Mouse (Mus musculus): ENCODE data around the gene Olfr612. TPM values are rescaled to one million over a fixed set of nuclear protein-coding genes. Genes with fewer than 3 reads are reported as not detected.
"Not testable (repeated sequence)": the region's sequence is repeated elsewhere in the genome, so short reads cannot be mapped to it uniquely, and the experiment has no call there.

The Olfr612 gene
- not detected in 2 replicates for polyA plus RNA-seq (2012; rRNA removed)

DNA sequence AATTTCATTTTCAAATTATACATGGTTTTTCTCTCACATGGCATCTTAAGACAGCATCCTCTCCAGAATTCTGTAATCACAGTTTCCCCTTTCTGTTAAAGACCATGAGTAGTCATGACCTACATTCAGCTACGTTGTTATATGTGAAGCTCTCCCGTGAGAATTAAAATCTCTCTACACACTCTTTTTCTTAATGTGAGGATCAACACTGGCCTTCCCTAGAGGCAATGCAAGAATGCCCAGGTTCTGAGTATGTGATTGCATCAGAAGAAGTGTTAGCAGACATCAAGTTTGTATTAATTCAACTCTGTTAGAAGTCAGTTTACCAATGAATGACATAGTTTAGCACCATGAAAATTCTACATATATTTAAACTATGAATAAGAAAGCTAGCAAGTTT, at the start of gene Olfr612:
Olfr612 (minus strand) TSS at position 101 of the 400 bp plus-strand sequence.
- H3K36me3 ChIP-seq (ENCODE audit: control insufficient read depth, insufficient read depth, low read length); H3K4me1 ChIP-seq (replicated peaks; ENCODE audit: control insufficient read depth, insufficient read depth, low read length); H3K27ac ChIP-seq (ENCODE audit: control insufficient read depth, insufficient read depth, low read length); H3K27me3 ChIP-seq (ENCODE audit: control insufficient read depth, insufficient read depth, low read length); H3K4me3 ChIP-seq (ENCODE audit: control insufficient read depth, insufficient read depth, low read length); DNase-seq: not testable (repeated sequence)
- 93% methylated on average over 2 of the region's 2 CpGs for WGBS

DNA sequence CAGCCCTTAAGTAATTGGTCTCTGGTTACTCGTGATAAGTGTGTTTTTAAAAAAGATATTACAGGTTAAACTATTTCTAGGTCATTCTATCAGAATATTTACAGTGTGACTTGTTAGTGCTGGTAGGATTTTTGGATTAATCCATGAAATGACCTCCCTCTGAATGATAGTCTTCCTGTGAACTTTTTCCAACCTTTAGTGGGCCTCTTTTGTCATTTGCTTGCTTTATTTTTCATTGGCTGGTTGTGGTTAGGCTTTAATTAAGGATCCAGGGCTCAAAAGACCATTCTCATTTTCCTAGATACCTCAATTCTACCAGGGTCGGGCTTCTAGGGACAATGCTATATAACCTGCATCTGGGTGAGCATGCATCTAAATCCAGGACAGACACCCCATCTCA, 47.3 kb upstream of the Olfr612 start, which contains the start of gene Olfr618:
Olfr618 (plus strand) TSS at position 301 of the 400 bp plus-strand sequence.
- 83% methylated on average over 2 of the region's 2 CpGs for WGBS
- TF ChIP-seq CTCF (IDR thresholded peaks at IDR 0.05; ENCODE audit: borderline replicate concordance, control insufficient read depth, extremely low read depth, insufficient read depth, low read length, poor library complexity) (no peak), POLR2A (IDR thresholded peaks at IDR 0.05; ENCODE audit: control insufficient read depth, extremely low read depth, insufficient read depth, low read length, poor library complexity) (no peak)

DNA sequence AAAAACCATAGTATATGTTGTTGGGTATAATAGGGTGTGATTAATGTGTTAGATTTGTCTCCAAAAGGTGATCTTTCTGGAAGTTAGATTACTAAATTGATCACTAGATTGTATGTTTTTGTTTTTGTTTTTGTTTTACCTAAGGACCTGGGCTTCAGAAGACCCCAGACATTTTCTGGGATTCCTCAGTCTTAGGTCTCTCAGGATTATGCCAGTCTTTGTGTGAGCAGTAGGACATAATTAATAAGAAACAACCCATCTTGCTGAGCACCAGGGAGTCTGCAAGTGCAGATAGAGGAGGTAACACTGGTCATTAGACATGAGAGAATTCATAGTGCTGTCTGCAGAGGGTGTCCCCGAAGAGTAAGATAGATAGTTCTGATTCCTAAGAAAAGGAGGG, 30.2 kb upstream of the Olfr612 start, which contains the start of gene Olfr617:
Olfr617 (plus strand) TSS at position 301 of the 400 bp plus-strand sequence.
- 96% methylated on average over 1 of the region's 1 CpGs for whole genome bisulfite sequencing
- TF ChIP-seq CTCF (IDR thresholded peaks at IDR 0.05; ENCODE audit: borderline replicate concordance, control insufficient read depth, extremely low read depth, insufficient read depth, low read length, poor library complexity) (no peak), POLR2A (IDR thresholded peaks at IDR 0.05; ENCODE audit: control insufficient read depth, extremely low read depth, insufficient read depth, low read length, poor library complexity) (no peak)
- Histone ChIP-seq H3K36me3 (ENCODE audit: control insufficient read depth, insufficient read depth, low read length) (no peaks in the 10 kb centered on the region), H3K4me3 (ENCODE audit: control insufficient read depth, insufficient read depth, low read length) (no peak within 1 kb of the TSS), H3K27me3 (ENCODE audit: control insufficient read depth, insufficient read depth, low read length) (no peaks in the 10 kb centered on the region), H3K27ac (ENCODE audit: control insufficient read depth, insufficient read depth, low read length) (no peak within 1 kb of the TSS), H3K4me1 (replicated peaks; ENCODE audit: control insufficient read depth, insufficient read depth, low read length) (no peaks in the 10 kb centered on the region)
- no peak for DNase-seq

More for the DNA sequence above, 47.3 kb upstream of the Olfr612 start, which contains the start of gene Olfr618:
- Histone ChIP-seq H3K27ac (ENCODE audit: control insufficient read depth, insufficient read depth, low read length) (no peak within 1 kb of the TSS), H3K36me3 (ENCODE audit: control insufficient read depth, insufficient read depth, low read length) (no peaks in the 10 kb centered on the region), H3K4me1 (replicated peaks; ENCODE audit: control insufficient read depth, insufficient read depth, low read length) (no peaks in the 10 kb centered on the region), H3K4me3 (ENCODE audit: control insufficient read depth, insufficient read depth, low read length) (no peak within 1 kb of the TSS), H3K27me3 (ENCODE audit: control insufficient read depth, insufficient read depth, low read length) (no peaks in the 10 kb centered on the region)
- DNase-seq = no peak

DNA sequence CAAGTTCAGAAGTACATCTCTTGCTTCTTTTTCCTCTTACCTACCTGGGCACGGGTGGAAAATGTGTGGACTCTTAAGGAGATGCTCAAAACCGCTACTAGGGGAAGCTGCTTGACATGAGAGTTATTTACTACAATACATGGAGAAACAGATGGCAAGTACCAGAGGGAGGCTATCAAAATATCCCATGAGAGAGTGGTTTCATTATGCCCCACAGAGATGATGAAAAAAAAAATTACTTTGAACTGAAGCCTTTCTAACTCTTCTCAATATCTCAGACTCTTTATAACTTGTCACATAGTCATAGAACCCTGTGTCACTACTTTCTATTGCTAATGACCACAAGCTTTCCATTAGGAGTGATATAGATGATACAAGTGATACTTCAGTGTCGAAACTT, 26.5 kb upstream of the Olfr612 start, which contains the start of gene Olfr616:
Olfr616 (minus strand) TSS at position 101 of the 400 bp plus-strand sequence.
- WGBS = 90% methylated on average over 3 of the region's 3 CpGs
- no peaks in the 10 kb centered on the region for H3K36me3 ChIP-seq (ENCODE audit: control insufficient read depth, insufficient read depth, low read length)

DNA sequence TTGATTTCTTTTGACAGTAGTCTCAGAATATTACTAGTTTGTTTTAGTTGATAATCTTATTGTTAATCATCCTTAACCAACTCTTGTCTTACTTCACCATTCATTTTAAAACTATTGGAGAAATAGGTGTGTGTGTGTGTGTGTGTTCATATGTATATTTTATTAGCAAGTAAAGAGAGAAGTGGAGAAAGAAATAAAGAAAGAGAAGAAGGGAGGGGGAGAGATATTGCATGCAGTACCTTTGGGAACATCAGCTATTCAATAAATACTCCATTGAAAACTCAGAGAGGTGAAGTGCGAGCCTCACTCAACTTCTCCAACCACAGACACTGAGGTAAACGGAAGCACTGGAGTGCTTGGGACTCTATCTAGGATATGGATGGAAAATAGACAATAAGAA, 13.3 kb upstream of the Olfr612 start, which contains the start of gene Olfr615:
Olfr615 (plus strand) TSS at position 301 of the 400 bp plus-strand sequence.
- no peaks in the 10 kb centered on the region for H3K36me3 ChIP-seq (ENCODE audit: control insufficient read depth, insufficient read depth, low read length)
- H3K27ac ChIP-seq (ENCODE audit: control insufficient read depth, insufficient read depth, low read length) = no peak within 1 kb of the TSS
- DNase-seq = no peak
- H3K27me3 ChIP-seq (ENCODE audit: control insufficient read depth, insufficient read depth, low read length) = no peaks in the 10 kb centered on the region
- no peak for TF ChIP-seq CTCF (IDR thresholded peaks at IDR 0.05; ENCODE audit: borderline replicate concordance, control insufficient read depth, extremely low read depth, insufficient read depth, low read length, poor library complexity)
- TF ChIP-seq POLR2A (IDR thresholded peaks at IDR 0.05; ENCODE audit: control insufficient read depth, extremely low read depth, insufficient read depth, low read length, poor library complexity) = no peak
- WGBS = 86% methylated on average over 2 of the region's 2 CpGs
- H3K4me3 ChIP-seq (ENCODE audit: control insufficient read depth, insufficient read depth, low read length) = no peak within 1 kb of the TSS
- H3K4me1 ChIP-seq (replicated peaks; ENCODE audit: control insufficient read depth, insufficient read depth, low read length) = no peaks in the 10 kb centered on the region

More for the DNA sequence above, 26.5 kb upstream of the Olfr612 start, which contains the start of gene Olfr616:
- H3K27ac ChIP-seq (ENCODE audit: control insufficient read depth, insufficient read depth, low read length) = no peak within 1 kb of the TSS
- H3K27me3 ChIP-seq (ENCODE audit: control insufficient read depth, insufficient read depth, low read length) = no peaks in the 10 kb centered on the region
- TF ChIP-seq POLR2A (IDR thresholded peaks at IDR 0.05; ENCODE audit: control insufficient read depth, extremely low read depth, insufficient read depth, low read length, poor library complexity) (no peak), CTCF (IDR thresholded peaks at IDR 0.05; ENCODE audit: borderline replicate concordance, control insufficient read depth, extremely low read depth, insufficient read depth, low read length, poor library complexity) (no peak)
- no peak for DNase-seq
- H3K4me3 ChIP-seq (ENCODE audit: control insufficient read depth, insufficient read depth, low read length) = no peak within 1 kb of the TSS
- no peaks in the 10 kb centered on the region for H3K4me1 ChIP-seq (replicated peaks; ENCODE audit: control insufficient read depth, insufficient read depth, low read length)

DNA sequence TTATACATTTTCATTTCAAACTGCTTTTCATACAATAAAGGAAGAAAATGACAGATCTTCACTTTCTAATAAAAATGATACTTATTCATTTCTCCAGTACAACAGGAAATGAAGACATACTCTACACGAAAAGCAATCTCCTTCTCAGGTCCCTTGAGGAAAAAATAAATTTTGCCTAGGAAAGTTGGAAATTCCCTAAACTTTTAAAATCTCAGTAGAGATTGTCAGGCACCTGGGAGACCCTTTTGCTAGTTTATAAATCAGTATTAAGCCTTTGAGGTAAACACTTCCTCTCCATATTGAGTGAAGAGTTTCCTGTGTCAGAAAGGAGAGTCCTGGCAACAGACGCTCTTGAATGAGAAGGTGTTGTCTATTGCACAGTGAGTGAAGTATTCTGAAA, 5.3 kb upstream of the Olfr612 start, which contains the start of gene Olfr613:
Olfr613 (plus strand) TSS at position 301 of the 400 bp plus-strand sequence.
- no peak for DNase-seq
- no peaks in the 10 kb centered on the region for H3K36me3 ChIP-seq (ENCODE audit: control insufficient read depth, insufficient read depth, low read length)
- no peak within 1 kb of the TSS for H3K4me3 ChIP-seq (ENCODE audit: control insufficient read depth, insufficient read depth, low read length)
- no peaks in the 10 kb centered on the region for H3K27me3 ChIP-seq (ENCODE audit: control insufficient read depth, insufficient read depth, low read length)
- WGBS = 41% methylated on average over 2 of the region's 2 CpGs
- TF ChIP-seq POLR2A (IDR thresholded peaks at IDR 0.05; ENCODE audit: control insufficient read depth, extremely low read depth, insufficient read depth, low read length, poor library complexity) (no peak), CTCF (IDR thresholded peaks at IDR 0.05; ENCODE audit: borderline replicate concordance, control insufficient read depth, extremely low read depth, insufficient read depth, low read length, poor library complexity) (no peak)
- no peak within 1 kb of the TSS for H3K27ac ChIP-seq (ENCODE audit: control insufficient read depth, insufficient read depth, low read length)
- no peaks in the 10 kb centered on the region for H3K4me1 ChIP-seq (replicated peaks; ENCODE audit: control insufficient read depth, insufficient read depth, low read length)

DNA sequence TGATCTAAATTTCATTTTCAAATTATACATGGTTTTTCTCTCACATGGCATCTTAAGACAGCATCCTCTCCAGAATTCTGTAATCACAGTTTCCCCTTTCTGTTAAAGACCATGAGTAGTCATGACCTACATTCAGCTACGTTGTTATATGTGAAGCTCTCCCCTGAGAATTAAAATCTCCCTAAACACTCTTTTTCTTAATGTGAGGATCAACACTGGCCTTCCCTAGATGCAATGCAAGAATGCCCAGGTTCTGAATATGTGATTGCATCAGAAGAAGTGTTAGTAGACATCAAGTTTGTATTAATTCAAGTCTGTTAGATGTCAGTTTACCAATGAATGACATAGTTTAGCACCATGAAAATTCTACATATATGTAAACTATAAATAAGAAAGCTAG, 21.8 kb downstream of the Olfr612 start, which contains the start of gene Olfr611:
Olfr611 (minus strand) TSS at position 101 of the 400 bp plus-strand sequence.
- DNase-seq; H3K4me1 ChIP-seq (replicated peaks; ENCODE audit: control insufficient read depth, insufficient read depth, low read length); H3K36me3 ChIP-seq (ENCODE audit: control insufficient read depth, insufficient read depth, low read length); H3K27ac ChIP-seq (ENCODE audit: control insufficient read depth, insufficient read depth, low read length); H3K4me3 ChIP-seq (ENCODE audit: control insufficient read depth, insufficient read depth, low read length); H3K27me3 ChIP-seq (ENCODE audit: control insufficient read depth, insufficient read depth, low read length): not testable (repeated sequence)
- 79% methylated on average over 1 of the region's 1 CpGs for WGBS
